Mouse (Mus musculus): Measurements from ENCODE around the gene Tmem178b. TPM values are rescaled to one million over a fixed set of nuclear protein-coding genes. Genes with fewer than 3 reads are reported as not detected.

Tmem178b gene
- polyA plus RNA-seq, 1 experiment: not detected

DNA sequence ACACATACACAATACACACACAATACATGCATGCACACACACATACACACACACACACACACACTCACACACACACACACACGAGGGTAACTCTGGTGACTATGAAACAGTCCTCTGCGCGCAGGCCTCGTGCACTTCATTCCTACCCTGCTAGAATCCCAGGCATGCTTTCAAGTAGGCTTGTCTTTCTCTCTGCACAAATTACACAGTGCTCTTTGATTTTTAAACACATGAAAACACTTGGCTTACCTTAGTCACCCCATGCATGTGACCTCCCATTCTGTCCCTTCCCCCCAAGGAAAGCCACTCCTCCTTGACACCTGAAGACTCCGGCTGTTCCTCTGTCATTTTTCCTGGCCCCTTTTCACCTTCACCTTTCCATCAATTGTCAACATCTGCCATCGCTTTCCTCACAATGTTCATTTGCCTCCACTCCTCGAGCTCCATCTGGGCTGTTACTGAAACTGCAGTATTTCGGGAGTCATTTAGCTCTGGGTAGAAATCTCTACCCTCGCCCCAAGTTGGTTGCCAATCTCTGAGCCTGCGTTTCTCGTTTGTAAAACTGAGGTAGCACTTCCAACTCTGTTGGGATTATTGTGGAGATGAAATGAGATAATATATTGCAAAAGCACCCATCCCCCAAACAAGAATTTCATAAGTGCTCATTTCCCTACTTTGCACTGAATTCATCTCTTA lies 352.7 kb downstream of the Tmem178b start:
- WGBS: 75% methylated on average over 11 of the region's 11 CpGs
- Histone ChIP-seq H3K4me3 (ENCODE audit: insufficient read depth, low read depth, low read length) (no peak overlapping the region), H3K4me1 (ENCODE audit: control insufficient read depth, insufficient read depth, low read length) (0 out of 2 replicates have a peak, but pooled peaks cover 2% of the 10 kb centered on the region), H3K27ac (ENCODE audit: insufficient read depth, low read depth, low read length) (no peak overlapping the region)
- TF ChIP-seq POLR2A (IDR thresholded peaks at IDR 0.05; ENCODE audit: insufficient read depth, low read depth, low read length) (no peak), CTCF (IDR thresholded peaks at IDR 0.05; ENCODE audit: insufficient read depth, low read depth, low read length) (no peak)

DNA sequence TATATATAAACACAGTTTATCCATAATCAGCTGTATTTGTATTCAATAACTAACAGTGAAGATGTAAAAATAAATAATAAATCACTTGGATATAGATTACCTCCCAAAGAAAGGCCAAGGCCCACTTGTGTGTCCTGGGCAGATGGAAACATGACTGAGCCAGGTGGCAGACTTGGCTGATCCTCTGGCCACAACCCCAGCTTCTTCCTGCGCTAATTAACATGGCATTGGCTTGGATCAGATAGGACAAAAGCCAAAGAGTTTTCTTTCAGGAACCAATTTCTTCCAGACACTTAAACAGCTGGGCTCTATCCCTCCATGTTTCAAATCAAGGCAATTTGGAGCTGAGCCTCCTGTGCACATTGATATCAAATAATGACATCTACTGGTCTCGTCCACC lies 355.9 kb downstream of the Tmem178b start:
- Histone ChIP-seq H3K4me1 (ENCODE audit: control insufficient read depth, insufficient read depth, low read length) (0 out of 2 replicates have a peak, but pooled peaks cover 2% of the 10 kb centered on the region), H3K4me3 (ENCODE audit: insufficient read depth, low read depth, low read length) (no peak overlapping the region), H3K27ac (ENCODE audit: insufficient read depth, low read depth, low read length) (no peak overlapping the region)
- 92% methylated on average over 2 of the region's 2 CpGs for WGBS
- no peak for TF ChIP-seq CTCF (IDR thresholded peaks at IDR 0.05; ENCODE audit: insufficient read depth, low read depth, low read length)
- no peak for TF ChIP-seq POLR2A (IDR thresholded peaks at IDR 0.05; ENCODE audit: insufficient read depth, low read depth, low read length)

DNA sequence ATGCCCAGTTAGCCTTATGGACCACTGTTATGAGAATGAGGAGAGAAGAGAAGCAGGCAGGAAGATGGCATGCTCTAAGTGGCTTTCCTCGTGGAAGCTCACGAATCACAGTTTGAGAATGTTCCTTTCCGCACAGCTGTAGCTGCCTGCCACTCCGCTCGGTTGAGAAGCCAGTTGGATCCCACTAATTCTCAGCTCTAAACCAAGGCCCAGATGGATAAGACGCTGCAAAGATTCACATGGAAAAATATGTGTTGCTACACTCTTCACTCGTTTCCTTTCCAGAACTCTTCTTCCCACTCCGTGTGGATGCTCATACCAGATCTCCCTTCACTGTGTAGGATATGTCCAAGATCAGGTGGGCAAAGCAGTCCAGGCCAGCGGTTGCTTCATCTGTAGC lies 356.9 kb downstream of the Tmem178b start:
- TF ChIP-seq CTCF (IDR thresholded peaks at IDR 0.05; ENCODE audit: insufficient read depth, low read depth, low read length) (no peak), POLR2A (IDR thresholded peaks at IDR 0.05; ENCODE audit: insufficient read depth, low read depth, low read length) (no peak)
- Histone ChIP-seq H3K27ac (ENCODE audit: insufficient read depth, low read depth, low read length) (no peak overlapping the region), H3K4me1 (ENCODE audit: control insufficient read depth, insufficient read depth, low read length) (0 out of 2 replicates have a peak, but pooled peaks cover 2% of the 10 kb centered on the region), H3K4me3 (ENCODE audit: insufficient read depth, low read depth, low read length) (no peak overlapping the region)
- WGBS: 93% methylated on average over 9 of the region's 9 CpGs

DNA sequence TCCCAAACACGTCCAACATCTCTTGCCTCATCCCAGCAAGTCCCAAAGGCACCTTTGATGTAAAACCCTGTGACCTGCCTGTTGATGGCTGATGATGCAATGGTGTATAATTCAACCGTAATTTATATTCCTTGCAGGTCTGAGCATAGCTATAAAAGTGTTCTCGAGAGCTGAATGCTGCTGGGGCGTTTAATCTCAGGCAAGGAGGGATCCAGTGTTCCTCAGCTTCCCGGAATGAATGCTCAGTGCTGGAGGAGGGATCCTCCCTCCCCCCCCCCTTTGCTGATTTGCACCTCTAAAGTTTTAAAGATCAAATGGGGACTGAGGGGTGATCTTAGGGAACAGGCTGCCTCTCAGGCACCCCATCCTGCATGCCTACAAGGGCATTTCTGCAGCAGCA lies 361.0 kb downstream of the Tmem178b start:
- H3K27ac ChIP-seq (ENCODE audit: insufficient read depth, low read depth, low read length): no peak overlapping the region
- WGBS: 68% methylated on average over 5 of the region's 5 CpGs
- TF ChIP-seq CTCF (IDR thresholded peaks at IDR 0.05; ENCODE audit: insufficient read depth, low read depth, low read length) (no peak), POLR2A (IDR thresholded peaks at IDR 0.05; ENCODE audit: insufficient read depth, low read depth, low read length) (no peak)
- no peak overlapping the region for H3K4me3 ChIP-seq (ENCODE audit: insufficient read depth, low read depth, low read length)
- H3K4me1 ChIP-seq (ENCODE audit: control insufficient read depth, insufficient read depth, low read length): no peaks in the 10 kb centered on the region

DNA sequence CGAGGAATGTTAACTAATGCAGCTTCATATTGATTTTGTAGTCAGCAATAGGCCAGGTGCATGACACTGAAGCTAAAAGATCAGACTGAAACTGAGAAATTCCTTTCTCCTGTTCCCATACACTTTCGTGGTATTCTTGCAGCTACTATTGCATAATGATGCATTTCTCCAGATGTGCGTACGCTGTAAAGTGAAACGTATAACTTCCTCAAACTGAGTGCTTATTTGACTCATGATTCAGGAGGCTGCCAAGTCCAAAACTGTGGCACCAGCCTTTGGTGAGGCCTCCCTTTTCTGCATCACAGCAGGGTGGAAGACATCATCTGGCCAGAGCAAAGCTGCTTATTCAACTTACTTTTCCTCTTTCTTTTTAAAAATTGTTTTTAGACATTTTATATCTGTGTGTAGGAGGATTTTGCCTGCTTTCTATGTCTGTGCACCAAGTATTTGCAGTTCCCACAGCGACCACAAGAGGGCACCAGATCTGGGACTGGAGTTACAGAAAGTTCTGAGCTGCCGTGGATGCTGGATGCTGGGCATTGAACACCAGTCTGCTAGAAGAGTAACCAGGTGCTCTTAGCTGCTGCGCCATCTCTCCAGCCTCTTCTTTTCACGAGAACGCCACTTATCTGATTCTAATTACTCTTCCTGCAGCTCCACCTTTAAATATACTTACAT lies 362.9 kb downstream of the Tmem178b start:
- TF ChIP-seq CTCF (IDR thresholded peaks at IDR 0.05; ENCODE audit: insufficient read depth, low read depth, low read length) (no peak), POLR2A (IDR thresholded peaks at IDR 0.05; ENCODE audit: insufficient read depth, low read depth, low read length) (no peak)
- H3K4me1 ChIP-seq (ENCODE audit: control insufficient read depth, insufficient read depth, low read length): no peaks in the 10 kb centered on the region
- no peak overlapping the region for H3K27ac ChIP-seq (ENCODE audit: insufficient read depth, low read depth, low read length)
- no peak overlapping the region for H3K4me3 ChIP-seq (ENCODE audit: insufficient read depth, low read depth, low read length)
- WGBS: 41% methylated on average over 10 of the region's 10 CpGs

DNA sequence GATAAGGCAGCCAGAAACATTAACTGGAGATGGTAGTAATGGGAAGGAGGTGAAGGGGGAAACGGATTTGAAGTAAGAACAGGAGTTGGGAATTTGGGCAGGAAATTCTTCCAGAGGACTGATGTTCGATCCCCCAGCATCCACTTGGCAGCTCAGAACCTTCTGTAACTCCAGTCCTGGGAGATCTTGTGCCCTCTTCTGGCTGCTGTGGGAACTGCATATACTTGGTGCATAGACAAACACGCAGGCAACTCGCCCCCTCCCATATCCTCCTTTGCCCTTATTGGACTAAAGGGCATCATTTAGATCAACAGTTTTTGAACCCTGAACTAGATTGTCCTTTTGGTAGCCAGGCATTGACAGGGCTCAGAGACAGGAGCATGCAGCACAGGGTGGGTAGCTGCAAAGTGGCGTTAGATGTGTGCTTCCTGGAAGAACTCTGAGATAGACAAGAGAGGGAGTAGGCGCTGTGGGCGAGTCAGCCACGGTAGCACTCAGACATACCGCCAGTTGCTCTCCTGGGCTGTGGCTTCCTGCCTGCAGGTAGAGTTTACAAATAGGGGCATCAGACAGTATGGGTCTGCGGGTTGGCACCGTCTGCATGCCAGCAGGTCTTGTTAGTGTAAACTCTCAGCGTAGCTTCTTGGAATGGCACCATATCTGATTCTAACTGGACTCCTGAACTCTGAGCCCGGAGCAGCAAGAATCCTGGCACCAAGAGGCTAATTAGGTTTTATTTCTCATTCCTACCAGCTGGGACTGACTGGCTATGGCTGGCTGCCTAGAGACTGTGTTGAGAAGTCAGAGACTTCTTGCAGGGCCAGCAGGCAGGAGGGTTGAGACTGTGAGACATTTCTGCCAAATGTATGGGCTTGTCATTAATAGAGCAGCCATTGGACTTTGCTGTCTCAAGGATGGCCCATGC lies 364.0 kb downstream of the Tmem178b start:
- H3K27ac ChIP-seq (ENCODE audit: insufficient read depth, low read depth, low read length): no peak overlapping the region
- no peak overlapping the region for H3K4me3 ChIP-seq (ENCODE audit: insufficient read depth, low read depth, low read length)
- no peaks in the 10 kb centered on the region for H3K4me1 ChIP-seq (ENCODE audit: control insufficient read depth, insufficient read depth, low read length)
- TF ChIP-seq POLR2A (IDR thresholded peaks at IDR 0.05; ENCODE audit: insufficient read depth, low read depth, low read length) (no peak), CTCF (IDR thresholded peaks at IDR 0.05; ENCODE audit: insufficient read depth, low read depth, low read length) (no peak)
- WGBS: 74% methylated on average over 13 of the region's 13 CpGs

DNA sequence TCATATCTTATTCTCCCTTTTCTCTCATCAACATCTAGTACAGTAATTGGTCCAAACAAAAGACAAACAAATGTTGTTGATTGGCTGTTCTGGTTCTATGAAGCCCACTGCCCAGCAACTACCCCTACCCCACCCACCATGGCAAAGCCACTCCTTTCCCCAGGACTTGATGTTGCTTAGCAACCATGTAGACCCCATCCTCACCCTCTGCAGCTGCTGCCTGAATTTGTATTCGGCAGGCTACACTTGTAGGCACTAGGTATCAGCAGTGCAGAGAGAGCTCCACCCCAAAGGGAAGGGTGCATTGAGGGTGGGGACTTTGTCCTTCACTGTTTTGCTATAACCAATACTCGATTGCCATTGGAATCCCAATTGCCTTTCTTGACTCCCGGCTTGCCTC lies 365.8 kb downstream of the Tmem178b start:
- WGBS: 84% methylated on average over 3 of the region's 3 CpGs
- no peak for TF ChIP-seq CTCF (IDR thresholded peaks at IDR 0.05; ENCODE audit: insufficient read depth, low read depth, low read length)
- TF ChIP-seq POLR2A (IDR thresholded peaks at IDR 0.05; ENCODE audit: insufficient read depth, low read depth, low read length): no peak
- Histone ChIP-seq H3K4me1 (ENCODE audit: control insufficient read depth, insufficient read depth, low read length) (no peaks in the 10 kb centered on the region), H3K27ac (ENCODE audit: insufficient read depth, low read depth, low read length) (no peak overlapping the region), H3K4me3 (ENCODE audit: insufficient read depth, low read depth, low read length) (no peak overlapping the region)

DNA sequence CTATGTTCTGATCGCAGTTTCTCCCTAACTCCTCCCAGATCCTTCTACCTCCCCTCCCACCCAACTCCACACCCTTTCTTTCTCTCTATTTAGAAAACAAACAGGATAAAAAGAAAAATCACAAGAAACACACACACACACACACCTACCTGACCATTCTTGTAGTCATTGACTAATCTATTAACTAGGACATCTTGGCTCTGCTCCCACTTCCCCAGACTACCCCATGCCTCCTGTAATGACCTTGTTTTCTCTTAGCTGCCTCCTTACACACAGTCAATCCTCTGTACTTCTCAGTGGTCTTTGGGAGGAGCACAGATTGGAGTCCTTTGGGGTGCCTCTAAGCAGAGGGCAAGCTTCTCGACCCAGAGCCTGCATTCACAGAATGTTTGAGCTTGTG lies 367.6 kb downstream of the Tmem178b start:
- TF ChIP-seq POLR2A (IDR thresholded peaks at IDR 0.05; ENCODE audit: insufficient read depth, low read depth, low read length): no peak
- no peak for TF ChIP-seq CTCF (IDR thresholded peaks at IDR 0.05; ENCODE audit: insufficient read depth, low read depth, low read length)
- Histone ChIP-seq H3K4me3 (ENCODE audit: insufficient read depth, low read depth, low read length) (no peak overlapping the region), H3K4me1 (ENCODE audit: control insufficient read depth, insufficient read depth, low read length) (no peaks in the 10 kb centered on the region), H3K27ac (ENCODE audit: insufficient read depth, low read depth, low read length) (no peak overlapping the region)
- WGBS: 85% methylated on average over 2 of the region's 2 CpGs

All from olfactory bulb, adult 2 months (tissue).